Mouse (Mus musculus) lung, postnatal 25 days (tissue): Measurements from ENCODE around the gene Gm21119.
"Not testable (repeated sequence)": the region's sequence is repeated elsewhere in the genome, so short reads cannot be mapped to it uniquely, and the experiment has no call there.

Source experiments
- DNase-seq: peaks from one replicate; pipeline ENCODE4 v3.0.0; 2022; ENCODE audit warnings: low spot score

Gene Gm21119

DNA sequence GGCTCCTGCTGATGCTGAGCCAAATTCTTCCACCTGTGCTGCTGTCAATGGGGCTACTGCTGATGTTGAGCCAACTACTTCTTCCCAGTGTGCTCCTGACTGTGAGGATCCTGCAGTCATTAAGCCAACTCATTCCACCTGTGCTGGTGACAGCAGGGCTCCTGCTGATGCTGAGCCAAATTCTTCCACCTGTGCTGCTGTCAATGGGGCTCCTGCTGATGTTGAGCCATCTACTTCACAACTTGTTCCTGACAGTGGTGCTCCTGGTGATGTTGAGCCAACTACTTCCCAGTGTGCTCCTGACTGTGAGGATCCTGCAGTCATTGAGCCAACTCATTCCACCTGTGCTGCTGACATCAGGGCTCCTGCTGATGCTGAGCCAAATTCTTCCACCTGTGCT is 63.7 kb downstream of the Gm21119 start:
- DNase-seq: not testable (repeated sequence)
